Mouse (Mus musculus): ENCODE measurements around the gene Rnf5. TPM values are rescaled to one million over a fixed set of nuclear protein-coding genes. Genes with fewer than 3 reads are reported as not detected.
A peak's percentile ranks its signal among the peaks of the same experiment; 100 is the strongest.

Rnf5 gene
- polyA plus RNA-seq, 1 experiment from 2014 or later = 222 TPM

DNA sequence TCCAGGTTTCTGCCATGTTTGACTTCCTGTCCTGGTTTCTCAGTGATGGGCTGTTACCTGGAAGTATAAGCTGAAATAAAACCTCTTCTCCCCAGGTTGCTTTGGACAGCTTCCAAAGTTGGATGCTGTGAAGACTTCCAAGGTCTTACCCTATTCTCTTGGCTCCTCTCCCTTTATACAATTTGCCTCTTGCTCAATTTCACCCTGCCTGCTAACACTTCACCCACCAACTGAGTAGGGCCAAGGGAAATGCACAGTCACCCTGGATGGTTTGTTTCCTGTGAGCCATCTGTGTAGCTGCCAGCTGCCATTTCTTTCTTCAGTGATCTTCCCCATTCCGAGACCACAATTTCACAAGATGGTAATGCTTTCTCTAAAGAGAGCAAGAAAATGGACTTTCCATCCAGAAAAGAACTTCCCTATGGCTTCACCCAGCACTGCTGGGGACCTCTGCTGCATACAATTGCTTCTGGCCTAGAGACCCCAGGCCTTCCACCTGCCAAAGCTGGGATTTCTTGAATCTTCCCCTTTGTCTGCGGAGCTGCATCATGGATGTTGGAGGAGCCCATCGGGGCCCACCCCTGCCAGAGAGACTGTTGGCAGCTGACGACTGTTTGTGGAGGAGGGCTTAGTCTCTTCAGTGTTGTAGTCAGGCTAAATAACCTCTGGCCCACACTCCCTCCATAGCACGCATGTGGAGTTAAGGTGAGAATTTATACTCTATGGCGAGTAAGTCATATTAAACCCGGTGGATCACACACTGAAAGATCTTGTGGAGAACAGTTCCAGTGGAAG, 36.2 kb upstream of the Rnf5 start:
- DNase-seq (ENCODE audit: low spot score) (no peak), ATAC-seq (no peak)
- Histone ChIP-seq H3K27ac (ENCODE audit: low read depth, low read length) (peak overlapping the region; percentile 21; the same call in 1 of the 2 replicates), H3K4me1 (ENCODE audit: control insufficient read depth, insufficient read depth, low read length) (peaks cover 6% of the 10 kb centered on the region), H3K9me3 (replicated peaks; ENCODE audit: control insufficient read depth, low read length) (no peaks in the 10 kb centered on the region), H3K36me3 (ENCODE audit: control insufficient read depth, insufficient read depth, low read length) (no peaks in the 10 kb centered on the region), H3K4me2 (ENCODE audit: low read length) (no peak overlapping the region), H3K27me3 (replicated peaks; ENCODE audit: control insufficient read depth, insufficient read depth, low read length) (no peaks in the 10 kb centered on the region), H3K4me3 (ENCODE audit: low read depth, low read length) (no peak overlapping the region), H3K9ac (ENCODE audit: low read length) (no peak overlapping the region)
- 81% methylated on average over 7 of the region's 7 CpGs for WGBS

DNA sequence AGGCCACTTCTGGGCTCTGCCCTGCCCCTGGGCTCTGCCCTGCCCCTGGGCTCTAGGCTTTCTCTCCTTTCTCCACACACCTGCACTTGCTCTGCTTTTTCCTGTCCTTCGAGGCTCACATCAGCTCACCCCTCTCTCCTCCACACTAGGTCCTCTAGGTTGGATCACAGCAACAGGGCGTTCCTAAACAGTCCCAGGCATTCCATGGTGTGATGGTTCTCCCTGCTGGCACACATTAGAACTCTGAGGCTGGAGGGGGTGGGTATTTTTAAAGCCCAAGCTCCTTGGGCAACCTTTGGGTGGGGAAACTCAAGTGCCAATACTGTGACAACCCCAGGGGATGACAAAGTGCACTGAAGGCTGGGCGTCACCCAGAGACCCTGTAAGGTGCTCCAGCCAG, 34.0 kb upstream of the Rnf5 start:
- 65% methylated on average over 3 of the region's 3 CpGs for WGBS
- Histone ChIP-seq H3K9ac (ENCODE audit: low read length) (no peak overlapping the region; the same call in 1 of the 2 replicates), H3K36me3 (ENCODE audit: control insufficient read depth, insufficient read depth, low read length) (no peaks in the 10 kb centered on the region), H3K27me3 (replicated peaks; ENCODE audit: control insufficient read depth, insufficient read depth, low read length) (0 out of 2 replicates have a peak, but pooled peaks cover 2% of the 10 kb centered on the region), H3K4me3 (ENCODE audit: low read depth, low read length) (no peak overlapping the region), H3K9me3 (replicated peaks; ENCODE audit: control insufficient read depth, low read length) (no peaks in the 10 kb centered on the region), H3K27ac (ENCODE audit: low read depth, low read length) (no peak overlapping the region), H3K4me2 (ENCODE audit: low read length) (no peak overlapping the region), H3K4me1 (ENCODE audit: control insufficient read depth, insufficient read depth, low read length) (peaks cover 6% of the 10 kb centered on the region)
- ATAC-seq = no peak
- DNase-seq (ENCODE audit: low spot score) = no peak

DNA sequence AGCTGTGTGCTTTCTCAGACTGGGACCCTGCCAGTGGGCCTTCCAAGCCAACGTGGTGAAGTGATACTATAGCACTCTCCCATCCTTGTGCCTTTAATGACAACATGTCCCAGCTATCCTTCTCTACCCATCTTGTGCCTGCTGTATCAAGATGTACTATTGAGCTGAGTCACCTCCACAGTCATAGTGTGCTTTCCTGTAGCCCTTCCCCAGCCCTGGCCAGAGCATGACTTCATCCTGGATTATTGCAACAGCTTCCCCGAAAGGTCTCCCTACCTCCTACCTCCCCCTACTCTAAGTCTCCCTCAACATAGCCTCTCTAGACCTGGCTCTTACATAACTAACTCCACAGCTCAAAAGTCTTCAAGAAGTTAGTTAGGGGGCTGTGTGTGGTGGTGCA, 32.2 kb upstream of the Rnf5 start:
- WGBS = 82% methylated on average over 2 of the region's 2 CpGs
- ATAC-seq (no peak), DNase-seq (ENCODE audit: low spot score) (no peak)
- H3K27ac ChIP-seq (ENCODE audit: low read depth, low read length) = no peak overlapping the region
- H3K4me1 ChIP-seq (ENCODE audit: control insufficient read depth, insufficient read depth, low read length) = peaks cover 13% of the 10 kb centered on the region
- H3K9ac ChIP-seq (ENCODE audit: low read length) = no peak overlapping the region
- no peaks in the 10 kb centered on the region for H3K36me3 ChIP-seq (ENCODE audit: control insufficient read depth, insufficient read depth, low read length)
- no peak overlapping the region for H3K4me2 ChIP-seq (ENCODE audit: low read length)
- H3K4me3 ChIP-seq (ENCODE audit: low read depth, low read length) = no peak overlapping the region
- H3K9me3 ChIP-seq (replicated peaks; ENCODE audit: control insufficient read depth, low read length) = no peaks in the 10 kb centered on the region
- H3K27me3 ChIP-seq (replicated peaks; ENCODE audit: control insufficient read depth, insufficient read depth, low read length) = peaks cover 15% of the 10 kb centered on the region

DNA sequence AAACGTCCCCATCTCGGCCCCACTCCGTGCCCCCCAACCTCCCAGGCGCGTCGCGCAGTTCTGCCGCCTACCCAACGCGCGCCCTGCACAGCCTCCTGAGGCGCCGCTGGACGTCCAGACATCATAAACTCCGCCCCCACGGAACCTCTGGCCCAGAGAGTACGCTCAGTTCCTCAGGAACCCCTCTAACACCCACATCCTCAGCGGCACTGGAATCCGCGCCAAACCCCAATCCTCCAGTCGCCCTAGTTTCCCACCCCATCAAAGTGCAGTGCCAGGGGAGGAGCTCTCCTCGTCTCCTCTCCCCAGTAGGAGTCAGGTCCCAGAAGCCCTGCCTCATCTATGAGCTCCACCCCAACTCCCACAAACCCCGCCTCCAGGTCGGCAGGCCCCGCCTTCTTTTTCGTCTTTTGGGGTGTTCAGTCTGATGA, 28.8 kb upstream of the Rnf5 start:
- under 1% methylated on average over 26 of the region's 26 CpGs for WGBS
- H3K9me3 ChIP-seq (replicated peaks; ENCODE audit: control insufficient read depth, low read length) = no peaks in the 10 kb centered on the region
- peaks cover 34% of the 10 kb centered on the region for H3K4me1 ChIP-seq (ENCODE audit: control insufficient read depth, insufficient read depth, low read length)

DNA sequence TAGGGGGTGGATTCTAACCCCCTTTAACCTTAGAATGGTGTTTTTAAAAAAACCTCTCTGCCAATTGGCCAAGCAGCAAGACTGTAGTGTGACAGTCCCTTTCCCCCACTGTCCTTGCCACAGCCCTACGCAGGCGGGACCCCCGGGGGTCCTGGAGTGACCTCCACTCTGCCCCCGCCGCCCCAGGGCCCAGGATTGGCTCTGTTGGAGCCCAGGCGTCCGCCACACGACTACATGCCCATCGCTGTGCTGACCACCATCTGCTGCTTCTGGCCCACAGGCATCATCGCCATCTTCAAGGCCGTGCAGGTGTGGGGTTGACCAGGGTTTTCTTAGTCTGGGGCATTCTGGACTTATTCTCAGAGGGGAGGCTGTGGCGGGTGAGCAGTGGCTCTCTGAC, 28.2 kb upstream of the Rnf5 start:
- ATAC-seq = no peak
- Histone ChIP-seq H3K27me3 (replicated peaks; ENCODE audit: control insufficient read depth, insufficient read depth, low read length) (peaks cover 20% of the 10 kb centered on the region), H3K27ac (ENCODE audit: low read depth, low read length) (no peak overlapping the region), H3K9ac (ENCODE audit: low read length) (peak overlapping the region; percentile 41), H3K4me3 (ENCODE audit: low read depth, low read length) (peak overlapping the region; percentile 25), H3K36me3 (ENCODE audit: control insufficient read depth, insufficient read depth, low read length) (no peaks in the 10 kb centered on the region), H3K9me3 (replicated peaks; ENCODE audit: control insufficient read depth, low read length) (no peaks in the 10 kb centered on the region), H3K4me2 (ENCODE audit: low read length) (peak overlapping the region; percentile 87), H3K4me1 (ENCODE audit: control insufficient read depth, insufficient read depth, low read length) (peaks cover 34% of the 10 kb centered on the region)
- no peak for DNase-seq (ENCODE audit: low spot score)
- 8% methylated on average over 12 of the region's 12 CpGs for WGBS

More for the DNA sequence above, 28.8 kb upstream of the Rnf5 start:
- DNase-seq (ENCODE audit: low spot score) = peak; percentile 60
- no peaks in the 10 kb centered on the region for H3K36me3 ChIP-seq (ENCODE audit: control insufficient read depth, insufficient read depth, low read length)
- peak; percentile 18; the same call in 1 of the 2 replicates for ATAC-seq
- peaks cover 20% of the 10 kb centered on the region for H3K27me3 ChIP-seq (replicated peaks; ENCODE audit: control insufficient read depth, insufficient read depth, low read length)
- H3K4me2 ChIP-seq (ENCODE audit: low read length) = peak overlapping the region; percentile 87
- peak overlapping the region; percentile 25 for H3K4me3 ChIP-seq (ENCODE audit: low read depth, low read length)
- no peak overlapping the region for H3K27ac ChIP-seq (ENCODE audit: low read depth, low read length)
- H3K9ac ChIP-seq (ENCODE audit: low read length) = peak overlapping the region; percentile 41

DNA sequence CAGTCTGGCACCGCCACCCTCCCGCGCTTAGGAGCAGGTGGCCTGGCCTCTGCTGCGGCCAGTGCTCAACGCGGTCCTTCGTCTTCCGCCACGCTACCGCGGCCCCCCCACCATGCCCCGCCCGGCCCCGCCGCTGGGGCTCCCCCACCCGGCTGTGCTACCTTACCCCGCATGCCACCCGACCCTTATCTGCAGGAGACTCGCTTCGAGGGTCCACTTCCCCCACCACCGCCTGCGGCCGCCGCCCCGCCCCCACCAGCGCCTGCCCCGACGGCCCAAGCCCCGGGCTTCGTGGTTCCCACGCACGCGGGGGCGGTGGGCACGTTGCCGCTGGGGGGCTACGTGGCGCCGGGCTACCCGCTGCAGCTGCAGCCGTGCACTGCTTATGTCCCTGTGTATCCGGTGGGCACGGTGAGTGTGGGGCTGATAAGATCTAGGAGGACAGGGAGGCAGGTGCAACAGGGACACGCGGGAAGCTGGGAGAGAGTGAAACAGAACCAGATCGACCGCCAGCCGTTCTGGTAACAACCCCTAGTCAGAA, 27.3 kb upstream of the Rnf5 start:
- ATAC-seq (no peak), DNase-seq (ENCODE audit: low spot score) (no peak)
- Histone ChIP-seq H3K4me2 (ENCODE audit: low read length) (peak overlapping the region; percentile 87), H3K4me1 (ENCODE audit: control insufficient read depth, insufficient read depth, low read length) (peaks cover 40% of the 10 kb centered on the region), H3K27me3 (replicated peaks; ENCODE audit: control insufficient read depth, insufficient read depth, low read length) (peaks cover 20% of the 10 kb centered on the region), H3K4me3 (ENCODE audit: low read depth, low read length) (peak overlapping the region; percentile 71), H3K27ac (ENCODE audit: low read depth, low read length) (no peak overlapping the region), H3K9me3 (replicated peaks; ENCODE audit: control insufficient read depth, low read length) (no peaks in the 10 kb centered on the region), H3K36me3 (ENCODE audit: control insufficient read depth, insufficient read depth, low read length) (no peaks in the 10 kb centered on the region), H3K9ac (ENCODE audit: low read length) (peak overlapping the region; percentile 52)
- 4% methylated on average over 45 of the region's 48 CpGs for WGBS

DNA sequence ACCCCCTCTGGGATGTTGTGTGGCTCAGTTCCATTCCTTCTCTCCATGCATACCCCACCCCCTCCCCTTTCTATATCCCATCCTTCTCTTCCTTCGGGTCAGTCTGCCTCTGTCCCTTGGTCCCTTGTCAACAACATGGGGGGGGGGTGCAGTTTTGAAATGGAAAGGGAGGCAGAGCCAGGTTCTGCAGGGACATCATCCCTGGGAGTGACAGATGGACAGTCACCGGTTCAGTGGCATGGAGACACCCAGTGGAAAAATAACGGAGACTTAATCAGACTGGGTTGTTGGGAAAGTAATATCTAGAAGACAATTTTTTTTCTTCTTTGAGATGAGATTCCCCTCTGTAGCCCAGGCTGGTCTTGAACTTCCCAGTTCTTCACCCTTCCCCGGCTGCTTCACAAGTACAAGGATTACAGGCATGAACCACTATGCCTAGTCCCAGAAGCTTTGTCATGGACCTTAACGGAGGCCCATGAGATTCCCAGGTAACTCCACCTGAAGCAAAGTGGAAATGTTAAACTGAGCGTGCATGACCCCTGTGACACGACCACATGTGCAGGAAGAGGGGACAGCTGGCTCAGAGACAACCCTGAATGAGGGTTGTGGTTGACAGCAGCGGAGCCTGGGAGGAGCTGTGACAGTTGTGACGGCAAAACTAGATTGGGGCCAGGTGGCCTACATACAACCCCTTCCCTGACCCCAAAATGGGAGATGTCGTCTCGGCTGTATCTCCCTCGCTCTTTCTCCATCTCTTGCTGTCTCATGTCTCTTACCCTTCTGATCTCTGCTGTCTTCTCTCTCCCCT, 26.5 kb upstream of the Rnf5 start:
- peak overlapping the region; percentile 9; the same call in 1 of the 2 replicates for H3K27ac ChIP-seq (ENCODE audit: low read depth, low read length)
- DNase-seq (ENCODE audit: low spot score) (no peak), ATAC-seq (no peak)
- H3K27me3 ChIP-seq (replicated peaks; ENCODE audit: control insufficient read depth, insufficient read depth, low read length) = peaks cover 20% of the 10 kb centered on the region
- peaks cover 5% of the 10 kb centered on the region for H3K36me3 ChIP-seq (ENCODE audit: control insufficient read depth, insufficient read depth, low read length)
- 21% methylated on average over 12 of the region's 12 CpGs for WGBS
- peak overlapping the region; percentile 52 for H3K9ac ChIP-seq (ENCODE audit: low read length)
- peaks cover 40% of the 10 kb centered on the region for H3K4me1 ChIP-seq (ENCODE audit: control insufficient read depth, insufficient read depth, low read length)
- H3K4me3 ChIP-seq (ENCODE audit: low read depth, low read length) = peak overlapping the region; percentile 71
- H3K4me2 ChIP-seq (ENCODE audit: low read length) = peak overlapping the region; percentile 87
- H3K9me3 ChIP-seq (replicated peaks; ENCODE audit: control insufficient read depth, low read length) = no peaks in the 10 kb centered on the region

DNA sequence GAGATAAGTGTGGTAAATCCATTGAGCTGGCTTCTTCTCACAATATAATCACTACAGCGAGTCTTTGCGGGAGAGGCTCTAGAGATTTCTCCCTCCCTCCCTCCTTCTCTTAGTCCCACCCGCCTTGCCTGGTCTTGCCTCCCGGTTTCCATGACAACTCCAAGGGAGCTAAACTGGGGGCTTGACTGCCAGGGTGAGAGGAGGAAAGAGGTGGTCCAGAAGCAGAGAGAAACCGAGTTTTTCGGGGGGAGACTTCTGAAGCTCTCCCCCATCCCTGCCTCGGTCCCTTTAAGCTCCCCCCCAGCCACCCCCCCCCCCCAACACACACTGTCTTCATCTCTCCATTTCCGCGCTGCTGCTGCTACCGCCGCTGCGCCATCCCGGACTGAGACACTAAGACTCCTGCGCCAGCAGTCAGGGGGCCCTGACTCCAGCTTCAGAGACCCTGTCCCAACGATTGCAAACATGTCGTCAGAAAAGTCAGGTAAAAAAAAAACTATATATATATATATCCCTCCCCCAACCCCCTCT, 25.8 kb upstream of the Rnf5 start, which contains the start of gene Prrt1:
TSS of gene Prrt1 (plus strand) at position 313 of the 531 bp plus-strand sequence.
- peaks cover 5% of the 10 kb centered on the region for H3K36me3 ChIP-seq (ENCODE audit: control insufficient read depth, insufficient read depth, low read length)
- peaks cover 20% of the 10 kb centered on the region for H3K27me3 ChIP-seq (replicated peaks; ENCODE audit: control insufficient read depth, insufficient read depth, low read length)
- H3K9me3 ChIP-seq (replicated peaks; ENCODE audit: control insufficient read depth, low read length) = no peaks in the 10 kb centered on the region
- peaks cover 40% of the 10 kb centered on the region for H3K4me1 ChIP-seq (ENCODE audit: control insufficient read depth, insufficient read depth, low read length)
- ATAC-seq (peak; percentile 35; the same call in 1 of the 2 replicates), DNase-seq (ENCODE audit: low spot score) (peak; percentile 90)
- H3K27ac ChIP-seq (ENCODE audit: low read depth, low read length) = peak within 1 kb of the TSS; percentile 91
- peak within 1 kb of the TSS; percentile 87 for H3K4me2 ChIP-seq (ENCODE audit: low read length)
- peak within 1 kb of the TSS; percentile 71 for H3K4me3 ChIP-seq (ENCODE audit: low read depth, low read length)
- WGBS = 1% methylated on average over 16 of the region's 16 CpGs
- H3K9ac ChIP-seq (ENCODE audit: low read length) = peak within 1 kb of the TSS; percentile 76
